Mouse (Mus musculus): ENCODE results near the gene Abhd17c.

Abhd17c gene

DNA sequence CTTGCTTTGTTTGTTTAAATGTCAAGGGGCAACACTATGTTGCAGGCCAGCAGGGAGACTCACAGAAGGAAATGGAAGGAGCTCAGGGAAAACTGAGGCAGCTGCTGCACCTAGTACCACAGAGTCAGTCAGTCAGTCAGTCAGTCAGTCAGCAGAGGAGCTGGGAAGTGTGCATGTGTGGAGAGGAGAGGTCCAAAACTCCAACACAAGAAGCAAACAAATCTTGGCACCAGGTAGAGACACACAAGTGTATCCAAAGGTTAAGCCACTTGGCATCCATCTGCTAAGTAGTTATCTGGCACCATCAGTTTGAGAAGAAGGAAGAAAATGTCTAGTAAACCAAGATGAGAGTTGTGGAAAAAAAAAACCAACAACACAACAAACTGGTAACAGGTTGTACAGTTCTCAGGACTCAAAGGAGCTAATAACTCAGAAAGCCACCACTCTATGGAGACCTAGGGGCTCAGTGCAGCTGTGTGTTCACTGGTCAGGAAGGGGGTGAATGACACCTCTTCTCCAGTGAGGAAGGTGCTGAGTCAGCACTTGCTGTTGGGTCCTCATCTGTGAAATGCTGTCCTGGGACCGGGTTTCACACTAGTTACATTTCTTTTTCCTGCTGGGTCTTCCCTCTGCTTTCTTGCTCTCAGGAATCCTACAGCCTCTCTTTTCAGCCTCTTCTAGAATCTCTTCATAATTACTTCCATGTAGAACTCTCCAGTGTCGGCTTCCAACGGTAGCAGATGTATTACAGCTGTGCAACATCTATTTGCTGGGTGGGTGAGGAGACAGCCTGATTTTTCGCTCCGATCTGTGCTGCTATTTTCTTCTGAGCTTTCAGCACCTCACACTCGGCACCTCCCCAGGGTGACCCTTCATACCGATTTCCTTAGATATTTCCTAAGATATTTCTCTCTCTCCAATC is 34.8 kb downstream of the Abhd17c start:
- DNase-seq: no peak

DNA sequence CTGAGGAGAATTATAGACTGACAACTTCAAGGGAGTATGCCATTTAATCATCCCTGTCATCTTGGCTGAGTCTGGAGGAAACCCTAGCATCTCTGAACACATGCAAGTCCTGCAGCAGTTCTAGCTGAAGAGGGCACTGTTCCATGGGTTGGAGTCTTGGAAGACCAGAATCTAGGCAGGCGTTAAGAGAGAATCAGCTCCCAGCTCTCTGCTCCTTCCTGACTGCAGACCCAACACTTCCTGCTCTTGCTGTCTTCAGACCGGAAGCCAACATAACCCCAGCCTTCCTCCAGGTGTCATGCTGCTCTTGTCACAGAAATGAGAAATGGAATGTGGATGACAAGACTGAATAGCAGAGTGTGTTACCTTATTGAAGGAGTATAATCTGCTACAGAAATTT is 36.3 kb downstream of the Abhd17c start:
- no peak for DNase-seq

DNA sequence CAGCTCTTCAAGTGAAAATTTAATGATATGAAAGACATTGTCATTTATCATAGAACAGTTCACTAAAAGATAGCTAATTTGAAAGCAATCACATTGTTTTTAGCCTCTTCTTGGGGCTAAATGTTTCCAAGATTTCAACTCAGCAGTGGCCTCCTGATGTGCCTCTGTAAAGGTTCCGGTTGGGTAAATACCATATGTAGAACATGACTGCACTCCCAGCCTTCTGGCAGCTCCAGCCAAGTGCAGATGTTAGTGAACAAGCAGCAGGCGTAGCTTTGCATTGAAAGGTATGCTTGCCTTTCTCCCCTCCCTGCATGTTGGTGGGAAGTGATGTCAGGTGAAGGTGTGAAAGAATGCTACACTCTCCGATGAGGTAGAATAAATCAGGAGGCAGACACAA is 36.9 kb downstream of the Abhd17c start:
- DNase-seq: no peak

DNA sequence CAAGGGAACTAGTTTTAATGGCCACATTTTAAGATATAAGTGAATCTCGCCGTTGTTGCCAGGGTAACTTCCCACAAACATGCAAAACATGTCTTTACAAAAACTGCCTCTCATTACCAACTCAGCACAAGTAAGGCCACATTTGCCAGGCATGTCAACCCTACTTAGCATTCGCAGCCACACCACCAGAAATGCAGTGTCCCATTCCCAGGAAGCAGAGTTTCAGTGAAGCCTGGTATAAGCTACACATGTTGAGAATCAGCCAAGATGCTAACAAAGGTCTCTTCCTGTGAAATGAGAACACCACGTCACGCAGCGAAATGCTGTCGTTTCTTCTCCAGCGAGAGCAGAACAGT is 38.7 kb downstream of the Abhd17c start:
- no peak for DNase-seq

DNA sequence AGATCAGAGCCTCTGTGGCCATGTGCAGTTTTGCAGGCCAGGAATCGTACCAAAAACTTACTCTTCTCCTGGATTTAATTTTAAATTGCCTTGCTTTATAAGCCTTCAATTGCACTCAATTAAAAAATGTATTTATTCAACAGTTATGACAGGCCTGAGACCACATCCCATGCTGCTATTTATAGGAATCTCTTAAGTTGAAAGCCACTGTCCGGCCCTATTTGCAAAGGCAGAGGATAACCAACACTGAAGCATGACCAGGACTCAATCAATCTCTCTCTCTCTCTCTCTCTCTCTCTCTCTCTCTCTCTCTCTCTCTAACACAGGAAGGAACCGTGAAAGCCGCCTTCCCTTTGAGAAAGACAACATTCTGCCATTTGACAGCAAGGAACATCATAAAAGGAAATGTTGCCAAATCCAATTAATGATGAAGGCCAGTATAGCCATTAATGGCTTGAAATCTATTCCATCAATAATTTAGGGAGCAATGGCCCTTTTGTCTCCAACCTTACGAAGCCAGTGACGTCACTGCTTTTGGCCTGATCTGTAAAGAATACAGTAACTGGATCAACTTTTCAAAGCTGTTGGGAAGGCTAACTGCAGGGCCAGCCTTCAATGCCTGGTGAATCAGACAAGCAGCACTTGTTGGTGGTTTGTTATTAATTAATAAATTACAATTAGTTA is 39.2 kb downstream of the Abhd17c start:
- DNase-seq: no peak

DNA sequence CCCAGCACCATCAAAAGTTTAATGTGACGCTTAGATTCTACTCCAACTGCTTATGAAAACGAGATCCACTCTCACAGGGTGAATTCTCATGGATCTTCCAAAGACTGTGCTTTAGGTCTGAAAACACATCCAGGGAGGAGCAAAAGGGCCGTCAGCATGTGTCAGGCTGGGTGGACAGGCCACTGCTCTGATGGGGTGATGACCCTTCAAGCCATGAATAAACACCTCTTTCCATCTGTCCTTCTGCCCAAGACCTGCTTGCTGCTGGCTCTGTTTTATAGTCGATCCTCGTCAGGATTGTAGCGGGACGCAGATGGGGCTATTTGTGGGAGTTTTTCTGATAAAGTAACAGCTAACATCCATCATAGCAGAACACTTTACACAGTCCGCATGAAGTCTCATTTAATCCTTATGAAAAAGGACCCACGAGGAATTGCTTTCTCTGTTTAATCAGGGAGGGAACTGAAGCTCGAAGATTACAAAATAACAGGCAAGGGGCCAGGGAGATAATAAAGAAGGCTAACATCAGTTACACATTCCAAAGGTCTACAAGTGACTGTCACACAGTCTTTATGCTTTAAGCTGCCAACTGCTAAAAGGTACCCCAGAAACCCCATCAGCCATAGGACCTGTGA is 39.9 kb downstream of the Abhd17c start:
- DNase-seq: no peak

DNA sequence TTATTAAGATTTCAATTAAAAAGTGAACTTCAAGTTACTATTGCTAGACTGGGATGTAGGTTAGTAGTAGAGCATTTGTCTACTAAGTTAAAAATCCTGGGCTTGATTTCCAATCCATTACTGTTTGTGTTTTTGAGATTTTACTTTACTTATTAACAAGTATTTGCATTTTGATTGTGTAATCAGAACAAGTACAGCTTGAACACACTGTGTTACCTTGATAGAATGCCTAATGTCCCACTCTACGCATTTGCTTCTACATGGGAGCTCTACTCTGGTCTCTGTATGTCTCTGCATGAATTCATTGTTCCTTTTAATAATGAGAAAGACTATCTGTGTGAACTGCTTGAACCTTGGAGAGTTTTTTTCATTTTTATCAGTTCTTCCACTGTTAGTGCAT is 44.8 kb downstream of the Abhd17c start:
- no peak for DNase-seq

DNA sequence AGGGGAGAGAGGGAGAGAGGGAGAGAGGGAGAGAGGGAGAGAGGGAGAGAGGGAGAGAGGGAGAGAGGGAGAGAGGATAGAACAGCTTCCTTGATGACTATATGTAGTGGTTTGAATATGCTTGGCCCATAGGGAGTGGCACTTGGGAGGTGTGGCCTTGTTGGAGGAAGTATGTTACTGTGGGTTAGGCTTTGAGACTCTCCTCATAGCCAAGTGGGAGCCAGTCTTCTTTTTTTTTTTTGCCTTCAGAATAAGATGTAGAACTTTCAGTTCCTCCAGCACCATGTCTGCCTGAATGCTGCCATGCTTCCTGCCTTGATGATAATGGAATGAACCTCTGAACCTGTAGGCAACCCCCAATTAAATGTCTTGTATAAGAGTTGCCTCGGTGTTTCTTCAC is 49.1 kb downstream of the Abhd17c start:
- no peak for DNase-seq

GRCm38 (mm10) chr7:84100672-84101071 is 51.0 kb downstream of the Abhd17c start:
- no peak for DNase-seq

- DNase-seq: no peak
Observed at GRCm38 (mm10) chr7:84098098-84098497, 53.6 kb downstream of the Abhd17c start.

DNA sequence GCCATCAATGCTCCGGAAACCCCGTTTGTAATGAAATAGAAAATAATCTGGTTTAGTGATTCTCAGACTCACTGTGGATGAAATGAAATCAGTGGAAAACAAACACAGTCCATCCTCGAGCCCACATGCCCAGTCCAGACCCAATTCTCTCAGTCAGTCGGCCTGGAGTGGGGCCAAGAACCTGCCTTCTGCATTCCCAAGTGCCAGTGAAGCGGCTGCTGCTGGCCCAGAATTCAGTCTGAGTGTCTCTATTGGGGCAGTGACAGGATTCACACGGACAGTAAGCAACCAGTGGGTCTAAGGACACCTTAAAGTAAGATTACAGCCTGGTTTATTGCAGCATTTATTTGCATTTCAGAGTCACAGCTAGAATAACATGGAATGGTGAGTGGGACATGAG is 55.2 kb downstream of the Abhd17c start:
- DNase-seq: peak; percentile 60

DNA sequence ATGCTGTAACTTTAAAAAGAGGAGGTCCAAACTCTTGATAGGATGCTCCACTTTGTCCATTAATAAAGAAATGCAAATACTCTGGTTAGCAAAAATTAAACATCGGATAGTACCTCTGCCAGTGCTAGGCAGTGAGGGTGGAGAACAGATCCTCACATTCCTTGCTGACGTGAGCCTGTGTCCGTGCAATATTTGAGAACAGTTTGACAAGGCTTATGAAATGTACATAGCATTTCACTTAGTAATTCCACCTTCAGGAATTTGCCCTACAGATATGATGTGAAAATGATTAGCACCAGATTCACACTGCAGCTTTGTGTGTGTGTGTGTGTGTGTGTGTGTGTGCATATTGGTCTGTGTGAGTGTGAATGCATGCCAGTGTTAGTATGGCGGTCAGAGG is 60.9 kb downstream of the Abhd17c start:
- no peak for DNase-seq

DNA sequence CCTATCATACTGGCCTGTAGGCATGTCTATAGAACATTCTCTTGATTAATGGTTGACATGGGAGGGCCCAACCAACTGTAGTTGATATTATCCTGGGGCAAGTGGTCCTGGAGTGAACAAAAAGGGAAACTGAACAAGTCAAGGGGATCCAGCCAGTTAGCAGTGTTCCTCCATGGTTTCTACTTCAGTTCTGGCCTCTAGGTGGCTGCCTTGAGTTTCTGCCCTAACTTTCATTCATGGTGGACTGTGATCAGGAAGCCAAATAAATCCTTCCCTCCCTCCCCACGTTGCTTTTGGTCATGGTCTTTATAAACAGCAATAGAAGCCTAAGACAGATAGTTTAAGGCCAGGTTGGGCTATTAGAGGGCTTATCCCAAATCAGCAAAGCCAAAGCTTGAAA is 61.9 kb downstream of the Abhd17c start:
- peak; percentile 20 for DNase-seq

DNA sequence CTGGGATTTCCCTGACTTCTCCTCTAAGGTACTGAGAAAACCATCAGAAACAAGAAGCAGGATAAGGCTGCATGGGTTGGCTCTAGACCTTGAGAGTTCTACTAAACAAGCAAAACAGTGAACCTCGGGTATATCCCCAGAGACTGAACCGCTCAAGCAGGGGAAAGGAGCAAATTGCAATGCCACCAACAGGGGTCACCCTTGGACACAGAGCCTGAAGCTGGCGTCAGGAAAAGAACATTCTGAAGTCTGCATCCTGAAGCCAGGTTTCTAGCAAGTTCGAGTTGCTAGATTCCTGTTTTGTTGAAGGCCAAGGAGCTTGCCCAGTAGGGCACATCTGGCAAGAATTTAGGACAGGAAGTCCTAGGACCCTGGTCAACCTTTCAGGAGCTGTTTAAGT is 62.7 kb downstream of the Abhd17c start:
- DNase-seq: peak; percentile 90

GRCm38 (mm10) chr7:84088191-84088590 is 63.5 kb downstream of the Abhd17c start:
- DNase-seq: no peak

DNA sequence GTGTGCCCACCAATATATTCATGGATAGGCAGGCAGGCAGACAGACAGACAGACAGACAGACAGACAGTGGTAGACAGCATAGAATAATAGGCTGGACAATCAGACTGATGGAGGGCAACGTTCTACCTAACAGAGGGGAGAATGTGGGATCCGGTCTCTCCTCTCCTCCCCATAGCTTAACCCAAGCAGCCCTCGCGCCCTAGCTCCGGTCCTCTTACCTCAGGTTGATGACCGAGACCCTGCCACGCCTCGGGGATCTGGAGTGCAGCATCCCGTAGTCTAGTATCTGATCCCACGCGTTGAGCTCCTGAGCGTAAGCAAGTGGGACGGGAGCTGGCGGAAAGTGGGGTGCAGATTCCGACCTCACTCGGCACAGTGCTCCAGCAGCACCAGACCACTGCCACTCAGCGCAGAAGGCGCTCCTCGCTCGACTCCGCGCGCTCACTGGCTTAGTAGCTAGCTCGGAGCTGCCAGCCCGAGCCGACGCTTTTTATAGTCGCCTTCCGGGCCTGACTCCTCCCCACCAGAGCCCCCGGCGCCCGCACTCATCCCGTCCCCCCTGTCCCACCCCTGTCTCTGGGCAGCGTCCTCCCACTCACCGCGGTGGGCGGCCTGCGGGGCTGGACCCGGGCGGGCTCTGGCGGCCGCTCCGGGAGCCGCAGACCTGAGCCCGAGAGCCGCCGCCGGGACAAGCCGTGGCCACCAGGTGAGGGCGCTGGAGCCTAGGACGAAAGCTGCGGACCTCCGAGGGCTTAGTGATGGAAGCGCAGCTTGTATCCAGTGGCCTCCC is 65.5 kb downstream of the Abhd17c start, which contains the start of gene Cemip:
Gene Cemip (minus strand): TSS at position 464 of the 791 bp plus-strand sequence.
- DNase-seq: peak; percentile 89

- DNase-seq: peak; percentile 83
Observed at GRCm38 (mm10) chr7:84085049-84085945, 66.4 kb downstream of the Abhd17c start.

DNA sequence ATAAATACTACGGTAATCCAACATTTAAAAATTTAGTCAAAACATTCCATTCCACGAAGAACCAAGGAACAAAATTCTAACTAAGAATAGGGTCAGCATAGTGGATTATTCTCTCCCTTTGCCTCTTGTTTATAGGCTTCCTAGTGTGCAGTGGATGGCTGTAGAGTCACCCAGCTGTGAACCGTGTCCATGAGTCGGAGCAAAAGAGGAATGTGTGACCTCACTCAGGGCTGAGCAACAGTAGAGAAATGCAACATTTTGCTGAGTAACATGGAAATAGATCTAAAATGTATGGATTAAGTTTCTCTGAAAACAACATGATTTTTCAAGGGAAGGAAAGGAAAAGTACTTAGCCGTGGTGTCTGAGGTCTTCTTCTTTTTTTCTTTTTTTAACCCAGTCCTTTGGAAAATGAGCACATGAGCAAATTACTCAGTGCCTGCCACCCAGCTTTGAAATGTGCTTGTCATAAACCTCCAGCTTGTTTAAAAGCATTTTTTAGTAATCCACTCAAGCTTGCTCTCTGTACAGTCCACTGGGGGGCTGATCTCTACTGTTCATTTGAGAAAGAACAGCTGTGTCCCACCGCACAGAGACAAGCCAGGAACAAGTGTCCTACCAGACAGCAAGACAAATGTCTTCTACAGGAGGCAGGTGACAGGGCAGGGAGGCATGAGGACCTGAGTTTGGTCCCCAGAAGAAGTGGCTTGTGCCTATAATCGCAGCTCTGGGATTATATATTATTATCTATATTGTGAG is 74.3 kb downstream of the Abhd17c start:
- no peak for DNase-seq

- DNase-seq: no peak
Observed at GRCm38 (mm10) chr7:84074266-84074665, 77.4 kb downstream of the Abhd17c start.

DNA sequence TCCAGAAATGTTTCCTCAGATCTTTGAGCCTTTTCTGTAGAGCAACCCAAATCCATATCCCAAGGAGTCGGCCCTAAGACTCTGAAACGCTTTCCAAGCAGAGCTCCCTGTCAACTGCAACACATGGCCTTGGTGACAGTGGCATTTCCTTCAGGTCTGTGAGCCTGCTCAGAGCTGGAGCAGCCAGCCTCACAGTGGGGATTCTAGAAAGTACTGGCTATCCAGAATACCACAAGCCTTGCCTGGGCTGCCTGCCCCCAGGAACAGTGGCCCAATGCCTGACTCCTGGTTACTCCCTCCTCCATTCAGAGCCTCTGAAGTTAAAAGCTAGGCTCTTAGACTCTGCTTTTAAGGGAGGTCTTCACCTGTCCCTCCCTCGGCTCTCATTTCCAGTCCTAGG is 77.8 kb downstream of the Abhd17c start:
- no peak for DNase-seq

GRCm38 (mm10) chr7:84068931-84069330 is 82.8 kb downstream of the Abhd17c start:
- DNase-seq: no peak

Measured in lung, postnatal 14 days (tissue).